Mouse (Mus musculus): Measurements from ENCODE around the gene Il1rn. TPM values are rescaled to one million over a fixed set of nuclear protein-coding genes. Genes with fewer than 3 reads are reported as not detected.

The Il1rn gene
- total and polyA plus RNA-seq, 3 experiments = not detected

DNA sequence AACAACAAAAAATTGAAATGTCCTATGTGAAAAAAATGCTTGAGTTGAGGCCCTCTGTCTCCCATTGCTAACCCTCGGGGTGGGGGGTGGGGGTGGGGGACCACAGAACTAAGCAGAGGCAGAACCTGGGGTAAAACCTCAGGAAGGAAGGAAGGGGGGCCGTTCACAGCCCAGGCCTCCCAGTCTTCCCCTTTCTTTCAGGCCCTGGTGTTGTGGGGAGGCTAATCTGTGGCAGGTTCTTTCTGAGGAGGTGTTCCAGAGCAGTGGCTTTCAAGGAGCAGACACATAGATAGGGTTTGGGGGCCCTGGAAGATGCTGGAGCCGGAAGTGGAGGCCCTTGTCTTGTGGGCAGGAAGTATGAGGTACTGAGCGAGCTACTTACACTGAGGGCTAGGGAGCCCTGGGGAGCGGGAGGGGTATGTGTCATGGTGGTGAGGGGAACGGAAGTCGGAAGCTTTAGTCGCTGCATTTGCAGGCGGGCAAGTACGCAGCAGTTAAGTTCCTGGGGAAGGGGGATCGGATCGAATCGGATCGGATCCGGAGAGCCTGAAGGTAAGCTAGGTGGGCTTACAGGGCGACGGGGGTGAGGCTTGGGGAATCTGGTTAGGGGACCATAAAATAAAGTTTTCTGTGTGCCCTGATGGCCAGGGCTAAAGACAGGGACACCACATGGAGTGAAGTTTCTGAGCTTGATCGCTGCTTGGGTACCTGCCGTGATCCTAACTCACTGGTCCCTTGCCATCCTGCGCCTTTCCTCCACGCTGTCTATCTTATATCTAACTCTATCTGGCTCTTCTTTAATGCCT is 49.7 kb downstream of the Il1rn start:
- no peaks in the 10 kb centered on the region for H3K4me1 ChIP-seq (ENCODE audit: control insufficient read depth in 1 of 2, insufficient read depth in 2 of 2, low read length in 2 of 2)

DNA sequence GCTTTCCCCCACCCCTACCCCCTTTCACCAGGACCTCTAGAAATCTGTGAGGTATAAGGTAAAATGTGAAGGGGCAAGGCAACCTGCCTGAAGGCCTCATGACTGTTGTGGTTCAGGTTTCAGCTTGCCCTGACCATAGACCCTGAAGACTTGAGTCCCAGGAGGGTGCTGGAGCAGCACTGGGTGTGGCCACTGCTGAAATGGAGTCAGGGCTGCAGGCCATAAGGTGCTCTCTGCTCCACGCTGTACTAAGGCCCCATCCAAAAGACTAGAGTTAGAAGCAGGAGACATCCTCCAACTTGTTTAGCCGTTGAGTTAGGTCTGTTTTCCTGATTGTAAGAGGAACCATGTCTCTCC is 50.3 kb downstream of the Il1rn start:
- no peaks in the 10 kb centered on the region for H3K79me2 ChIP-seq (ENCODE audit: control insufficient read depth, insufficient read depth, low read length, poor library complexity)
- no peak overlapping the region for H3K4me3 ChIP-seq (ENCODE audit: control insufficient read depth in 1 of 2, insufficient read depth in 1 of 2, low read depth in 2 of 2, low read length in 2 of 2)
- no peaks in the 10 kb centered on the region for H3K4me1 ChIP-seq (ENCODE audit: control insufficient read depth in 1 of 2, insufficient read depth in 2 of 2, low read length in 2 of 2)
- H3K27ac ChIP-seq (ENCODE audit: control insufficient read depth, low read depth, low read length) = no peak overlapping the region
- no peaks in the 10 kb centered on the region for H3K9me3 ChIP-seq (replicated peaks; ENCODE audit: insufficient read depth, low read length)
- H3K36me3 ChIP-seq (ENCODE audit: control insufficient read depth in 1 of 2, insufficient read depth in 2 of 2, low read length in 2 of 2) = no peaks in the 10 kb centered on the region
- no peak for DNase-seq (ENCODE audit: low read depth, low spot score)
- TF ChIP-seq BHLHE40 (IDR thresholded peaks at IDR 0.05; ENCODE audit: borderline replicate concordance, low read depth, low read length) (no peak), RAD21 (IDR thresholded peaks at IDR 0.05; ENCODE audit: low read depth, low read length) (no peak), MYB (IDR thresholded peaks at IDR 0.05; ENCODE audit: low read depth, low read length) (no peak), KAT2A (conservative IDR thresholded peaks at IDR 0.05; ENCODE audit: low read depth, low read length) (no peak), GATA1 (IDR thresholded peaks at IDR 0.05; ENCODE audit: low read depth, low read length) (no peak), USF2 (IDR thresholded peaks at IDR 0.05; ENCODE audit: borderline replicate concordance in 1 of 2, insufficient read depth in 1 of 2, low read depth in 1 of 2, low read length in 2 of 2) (no peak), ZC3H11A (IDR thresholded peaks at IDR 0.05; ENCODE audit: low read depth, low read length) (no peak), E2F4 (IDR thresholded peaks at IDR 0.05; ENCODE audit: borderline replicate concordance, low read depth, low read length) (no peak), ZMIZ1 (IDR thresholded peaks at IDR 0.05; ENCODE audit: low read depth, low read length) (no peak), TAL1 (IDR thresholded peaks at IDR 0.05; ENCODE audit: low read length) (no peak), SMC3 (IDR thresholded peaks at IDR 0.05; ENCODE audit: low read depth, low read length) (no peak), POLR2AphosphoS5 (IDR thresholded peaks at IDR 0.05; ENCODE audit: borderline replicate concordance, low read depth, low read length) (no peak), CHD1 (IDR thresholded peaks at IDR 0.05; ENCODE audit: low read depth, low read length) (no peak)
- no peak overlapping the region for H3K9ac ChIP-seq (ENCODE audit: control insufficient read depth, low read depth, low read length, poor library complexity, severe bottlenecking)
- H3K27me3 ChIP-seq (ENCODE audit: control insufficient read depth in 1 of 2, insufficient read depth in 2 of 2, low read length in 2 of 2) = no peaks in the 10 kb centered on the region

More for the DNA sequence above, 49.7 kb downstream of the Il1rn start:
- Histone ChIP-seq H3K79me2 (ENCODE audit: control insufficient read depth, insufficient read depth, low read length, poor library complexity) (no peaks in the 10 kb centered on the region), H3K27ac (ENCODE audit: control insufficient read depth, low read depth, low read length) (no peak overlapping the region), H3K27me3 (ENCODE audit: control insufficient read depth in 1 of 2, insufficient read depth in 2 of 2, low read length in 2 of 2) (no peaks in the 10 kb centered on the region), H3K9me3 (replicated peaks; ENCODE audit: insufficient read depth, low read length) (no peaks in the 10 kb centered on the region), H3K36me3 (ENCODE audit: control insufficient read depth in 1 of 2, insufficient read depth in 2 of 2, low read length in 2 of 2) (no peaks in the 10 kb centered on the region), H3K4me3 (ENCODE audit: control insufficient read depth in 1 of 2, insufficient read depth in 1 of 2, low read depth in 2 of 2, low read length in 2 of 2) (no peak overlapping the region), H3K9ac (ENCODE audit: control insufficient read depth, low read depth, low read length, poor library complexity, severe bottlenecking) (no peak overlapping the region)
- no peak for TF ChIP-seq MAX (IDR thresholded peaks at IDR 0.05; ENCODE audit: low read length)
- no peak for TF ChIP-seq CHD2 (IDR thresholded peaks at IDR 0.05; ENCODE audit: low read length)
- no peak for TF ChIP-seq POLR2AphosphoS5 (IDR thresholded peaks at IDR 0.05; ENCODE audit: borderline replicate concordance, low read depth, low read length)
- no peak for TF ChIP-seq JUND (IDR thresholded peaks at IDR 0.05; ENCODE audit: low read depth, low read length)
- no peak for TF ChIP-seq POLR2AphosphoS2 (IDR thresholded peaks at IDR 0.05; ENCODE audit: low read length)
- no peak for TF ChIP-seq ZMIZ1 (IDR thresholded peaks at IDR 0.05; ENCODE audit: low read depth, low read length)
- no peak for DNase-seq (ENCODE audit: low read depth, low spot score)

Measured in MEL (cell line).